Mouse (Mus musculus): ENCODE data around the gene Trpm2. TPM values are rescaled to one million over a fixed set of nuclear protein-coding genes. Genes with fewer than 3 reads are reported as not detected.
A peak's percentile ranks its signal among the peaks of the same experiment; 100 is the strongest.
"Not testable (repeated sequence)": the region's sequence is repeated elsewhere in the genome, so short reads cannot be mapped to it uniquely, and the experiment has no call there.

Trpm2 gene
- polyA plus RNA-seq, 1 experiment from 2014 or later: 2.8 TPM

DNA sequence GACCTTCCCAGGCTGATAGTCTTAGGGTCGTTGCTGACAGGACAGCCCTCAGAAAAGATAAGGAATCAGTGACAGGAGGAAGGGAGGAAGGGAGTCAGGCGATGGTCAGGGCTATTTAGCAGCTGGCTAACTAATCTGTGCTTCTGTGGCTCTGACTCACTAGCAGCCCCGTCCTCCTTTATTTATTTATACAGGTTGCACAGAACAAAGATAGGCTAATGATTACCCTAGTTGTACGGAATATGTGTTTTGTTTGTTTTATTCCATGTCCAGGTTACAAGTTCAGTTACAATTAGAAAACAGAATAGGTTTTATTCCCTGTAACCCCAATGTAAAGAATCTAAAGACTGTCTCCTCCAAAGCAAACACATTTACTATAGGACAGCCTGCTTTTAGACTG, 5.3 kb upstream of the Trpm2 start:
- Histone ChIP-seq H3K4me1 (peaks cover 13% of the 10 kb centered on the region), H3K4me3 (no peak overlapping the region), H3K4me2 (replicated peaks) (no peak overlapping the region), H3K27ac (replicated peaks) (no peak overlapping the region), H3K9ac (replicated peaks) (no peak overlapping the region), H3K36me3 (peaks cover 5% of the 10 kb centered on the region; the same call in 1 of the 2 replicates), H3K27me3 (no peaks in the 10 kb centered on the region), H3K9me3 (no peaks in the 10 kb centered on the region)
- no peak for ATAC-seq (replicated peaks)
- WGBS: 60% methylated on average over 4 of the region's 4 CpGs

DNA sequence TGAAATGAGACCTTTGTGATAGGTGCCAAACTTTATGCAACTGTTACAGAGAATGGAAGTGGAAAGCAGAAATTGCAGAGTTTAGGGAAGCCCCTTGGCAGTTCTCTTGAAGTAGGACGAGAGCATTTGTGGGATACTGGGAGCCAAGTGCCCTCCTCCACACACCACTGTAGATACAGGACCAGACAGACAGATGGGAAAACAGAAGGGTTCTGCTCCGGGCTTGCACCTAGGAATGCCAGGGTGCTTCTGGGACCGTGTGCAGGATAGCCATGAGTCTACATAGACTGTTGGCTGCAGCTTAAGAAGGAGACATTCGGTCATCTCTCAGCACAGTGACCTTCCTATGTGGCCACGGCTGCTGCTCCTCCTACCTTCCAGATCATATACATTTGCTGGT, 4.4 kb upstream of the Trpm2 start:
- no peak overlapping the region for H3K4me2 ChIP-seq (replicated peaks)
- no peak overlapping the region for H3K9ac ChIP-seq (replicated peaks)
- no peaks in the 10 kb centered on the region for H3K36me3 ChIP-seq
- no peaks in the 10 kb centered on the region for H3K27me3 ChIP-seq
- ATAC-seq (replicated peaks): no peak
- H3K9me3 ChIP-seq: no peaks in the 10 kb centered on the region
- no peak overlapping the region for H3K4me3 ChIP-seq
- H3K27ac ChIP-seq (replicated peaks): no peak overlapping the region
- 83% methylated on average over 5 of the region's 5 CpGs for WGBS
- H3K4me1 ChIP-seq: peaks cover 13% of the 10 kb centered on the region

DNA sequence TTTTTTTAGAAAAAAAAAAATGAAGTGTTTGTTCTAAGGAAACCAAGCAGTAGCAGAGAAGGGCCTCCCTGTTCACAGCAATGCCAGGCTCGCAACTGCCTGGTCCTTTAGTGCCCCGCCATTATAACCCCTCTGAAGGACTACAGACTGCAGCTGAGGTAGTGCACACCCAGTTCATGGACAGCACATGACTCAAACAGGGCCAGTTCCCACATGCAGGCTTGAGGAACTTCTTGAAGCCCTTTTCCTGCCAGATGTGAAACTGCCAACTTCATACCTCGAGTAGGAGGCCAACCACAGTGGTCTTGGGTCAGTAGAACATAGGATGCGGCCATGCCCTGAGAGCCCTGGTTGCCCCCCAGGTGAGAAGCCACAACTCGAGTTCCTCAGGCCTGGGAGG, 4.0 kb upstream of the Trpm2 start:
- Histone ChIP-seq H3K4me3 (no peak overlapping the region), H3K36me3 (no peaks in the 10 kb centered on the region), H3K9me3 (no peaks in the 10 kb centered on the region), H3K4me2 (replicated peaks) (no peak overlapping the region), H3K27ac (replicated peaks) (no peak overlapping the region), H3K4me1 (peaks cover 11% of the 10 kb centered on the region), H3K9ac (replicated peaks) (no peak overlapping the region), H3K27me3 (no peaks in the 10 kb centered on the region)
- WGBS: 73% methylated on average over 5 of the region's 5 CpGs
- ATAC-seq (replicated peaks): no peak

DNA sequence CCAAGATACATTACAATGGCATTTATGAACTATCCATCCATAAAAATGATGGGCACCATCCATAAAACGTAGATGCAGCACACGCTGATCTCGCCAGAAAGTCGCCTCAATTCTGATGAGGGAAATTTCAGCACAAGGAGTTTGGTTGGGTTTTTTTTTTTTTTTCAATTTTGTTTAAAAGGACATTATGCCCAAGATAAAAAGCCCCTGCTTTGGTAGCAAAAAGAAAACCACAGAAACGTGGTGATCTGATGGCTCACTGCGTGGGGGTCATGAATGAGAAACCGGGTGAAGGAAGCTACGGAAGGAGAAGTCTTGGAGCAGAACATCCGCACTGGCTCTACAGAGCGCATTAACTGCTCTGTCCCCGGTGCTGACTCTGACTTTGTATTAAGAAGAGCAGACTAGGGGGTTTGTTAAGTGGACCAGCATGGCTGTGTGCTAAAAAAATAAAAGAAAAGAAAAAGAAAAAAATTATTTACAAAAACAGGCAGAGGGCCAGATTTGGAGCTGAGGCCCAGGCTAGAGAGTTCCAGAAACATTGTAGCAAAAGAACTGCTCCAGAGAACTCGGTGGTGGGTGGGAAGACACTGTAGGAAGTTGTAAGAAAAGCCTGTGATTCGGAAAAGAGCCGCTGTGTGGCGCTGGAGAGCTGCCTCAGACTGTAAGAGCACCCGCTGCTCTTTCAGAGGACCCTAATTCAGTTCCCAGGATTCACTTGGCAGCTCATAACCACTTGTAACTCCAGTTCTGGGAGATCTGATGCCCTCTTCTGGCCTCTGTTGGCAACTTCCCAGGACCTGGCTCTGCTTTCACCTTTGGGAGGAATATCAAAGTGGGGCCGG, 1.6 kb upstream of the Trpm2 start:
- no peak overlapping the region for H3K27ac ChIP-seq (replicated peaks)
- H3K9ac ChIP-seq (replicated peaks): no peak overlapping the region
- no peaks in the 10 kb centered on the region for H3K9me3 ChIP-seq
- no peak overlapping the region for H3K4me2 ChIP-seq (replicated peaks)
- H3K27me3 ChIP-seq: no peaks in the 10 kb centered on the region
- no peak overlapping the region for H3K4me3 ChIP-seq
- no peaks in the 10 kb centered on the region for H3K36me3 ChIP-seq
- whole genome bisulfite sequencing: 62% methylated on average over 17 of the region's 17 CpGs
- no peak for ATAC-seq (replicated peaks)
- H3K4me1 ChIP-seq: no peaks in the 10 kb centered on the region

DNA sequence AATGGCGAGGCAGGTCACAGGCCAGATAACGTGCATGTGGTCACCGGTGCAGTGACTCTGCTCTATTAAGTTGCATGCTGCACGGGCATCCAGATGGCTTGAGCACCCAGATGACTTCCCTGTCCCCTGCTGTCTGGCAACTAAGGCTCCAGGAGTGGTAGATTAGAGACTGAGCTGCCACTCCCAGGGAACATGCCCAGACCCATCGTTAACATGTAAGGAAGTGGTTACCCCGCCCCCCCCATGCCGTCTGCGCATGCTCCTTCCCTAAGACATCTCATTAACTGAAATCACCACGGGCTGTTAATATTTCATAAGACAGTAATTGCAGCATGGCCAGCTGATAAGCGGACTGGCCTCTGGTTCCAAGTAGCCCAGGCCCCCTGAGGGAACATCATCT, 828 bp upstream of the Trpm2 start:
- Histone ChIP-seq H3K4me1 (no peaks in the 10 kb centered on the region), H3K9ac (replicated peaks) (no peak overlapping the region), H3K36me3 (no peaks in the 10 kb centered on the region), H3K9me3 (no peaks in the 10 kb centered on the region), H3K27me3 (no peaks in the 10 kb centered on the region), H3K27ac (replicated peaks) (no peak overlapping the region), H3K4me3 (no peak overlapping the region), H3K4me2 (replicated peaks) (no peak overlapping the region)
- WGBS: 85% methylated on average over 10 of the region's 10 CpGs
- ATAC-seq (replicated peaks): no peak

DNA sequence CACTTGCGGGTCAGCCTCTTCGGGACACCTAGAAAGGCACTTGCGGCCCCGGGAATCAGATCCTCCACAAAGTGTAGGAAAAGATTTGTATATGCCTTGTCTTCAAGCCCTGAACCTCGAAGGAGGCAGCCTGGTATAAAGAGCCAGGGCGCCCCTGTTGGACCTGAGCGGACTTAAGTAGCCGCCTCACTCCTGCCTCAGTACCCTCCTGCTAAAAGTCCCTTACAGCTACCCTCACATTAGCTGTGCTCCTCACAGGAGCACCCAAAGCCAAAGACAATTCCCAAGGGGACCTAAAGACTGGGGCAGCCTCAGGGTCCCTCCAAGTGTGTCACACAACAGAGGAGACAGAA, 414 bp downstream of the Trpm2 start:
- Histone ChIP-seq H3K9ac (replicated peaks) (peak overlapping the region; percentile 53), H3K4me3 (peak overlapping the region; percentile 45), H3K4me1 (no peaks in the 10 kb centered on the region), H3K9me3 (no peaks in the 10 kb centered on the region), H3K27me3 (no peaks in the 10 kb centered on the region), H3K4me2 (replicated peaks) (peak overlapping the region; percentile 72), H3K27ac (replicated peaks) (no peak overlapping the region), H3K36me3 (no peaks in the 10 kb centered on the region)
- peak; percentile 55; the same call in 1 of the 2 replicates for ATAC-seq (replicated peaks)
- 13% methylated on average over 8 of the region's 8 CpGs for WGBS

DNA sequence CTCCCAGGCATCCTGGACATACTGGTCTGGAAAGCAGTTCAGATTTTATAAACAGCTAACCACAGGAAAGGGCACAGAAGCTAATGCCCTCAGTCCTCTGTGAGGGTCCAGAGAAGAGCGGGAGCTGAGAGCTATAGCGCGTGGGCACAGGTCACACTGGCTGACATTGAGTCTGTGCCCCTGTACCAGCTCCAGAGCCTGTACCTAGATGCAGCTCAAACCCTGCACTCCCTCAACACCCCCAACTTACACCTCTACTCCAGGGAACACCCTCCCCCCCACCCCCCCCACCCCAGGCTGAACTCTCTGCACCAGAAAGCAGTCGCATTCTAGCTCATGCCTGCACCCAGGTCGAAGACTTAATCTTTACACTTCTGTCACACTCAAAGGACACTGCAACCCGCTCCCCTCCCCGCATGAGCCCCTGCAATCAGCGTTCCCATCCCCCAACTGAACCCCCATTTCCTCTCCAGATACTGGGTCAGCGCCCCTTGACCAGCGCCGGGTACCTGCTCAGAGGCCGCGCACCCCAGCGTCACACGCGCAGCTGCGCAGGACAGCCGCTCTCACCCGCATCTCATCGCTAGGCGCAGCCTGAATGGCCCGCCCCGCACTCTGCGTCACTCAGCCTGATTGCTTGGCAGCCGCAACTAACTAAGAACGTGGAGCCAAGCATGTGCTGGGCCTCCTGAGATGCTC, 940 bp downstream of the Trpm2 start:
- Histone ChIP-seq H3K4me3 (peak overlapping the region; percentile 45), H3K27me3 (no peaks in the 10 kb centered on the region), H3K4me1 (no peaks in the 10 kb centered on the region), H3K9me3 (no peaks in the 10 kb centered on the region), H3K9ac (replicated peaks) (peak overlapping the region; percentile 53), H3K27ac (replicated peaks) (no peak overlapping the region), H3K4me2 (replicated peaks) (peak overlapping the region; percentile 72), H3K36me3 (no peaks in the 10 kb centered on the region)
- peak; percentile 90 for ATAC-seq (replicated peaks)
- 3% methylated on average over 26 of the region's 26 CpGs for WGBS

DNA sequence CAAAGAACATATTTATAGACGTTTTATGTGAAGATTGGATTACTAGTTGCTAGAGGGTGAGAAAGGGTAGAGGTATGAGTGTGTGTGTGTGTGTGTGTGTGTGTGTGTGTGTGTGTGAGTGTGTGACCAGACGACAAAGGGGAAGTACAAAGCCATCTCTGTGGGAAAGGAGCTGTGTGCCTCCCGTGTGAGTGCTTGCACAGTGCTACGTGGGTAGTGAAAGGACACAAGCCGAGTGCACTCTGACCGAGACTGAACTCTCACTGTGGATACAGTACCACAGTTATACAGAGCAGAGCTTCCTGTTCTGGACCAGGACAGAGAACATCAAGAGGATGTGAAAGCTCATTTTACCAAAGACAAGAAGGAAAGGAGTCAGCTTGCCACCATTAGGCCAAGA, 6.4 kb downstream of the Trpm2 start:
- ATAC-seq (replicated peaks): no peak

DNA sequence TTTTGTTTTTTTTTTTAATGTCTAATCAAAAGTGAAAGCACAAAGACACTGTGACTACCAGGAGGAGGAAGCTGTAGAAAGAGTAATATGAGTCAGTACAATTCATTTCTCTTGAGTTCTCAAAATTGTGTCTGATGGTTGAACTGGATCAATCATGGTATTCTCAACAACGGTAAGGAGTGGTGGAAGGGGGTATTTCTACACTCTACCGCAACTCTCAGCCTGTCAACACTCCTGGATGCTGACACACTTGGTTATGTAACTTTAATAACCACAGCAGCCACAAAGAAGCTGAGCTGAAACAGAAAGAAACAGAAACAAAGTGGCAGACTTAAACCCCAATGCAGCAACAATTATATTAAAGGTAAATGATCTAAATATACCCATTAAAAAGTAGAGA, 7.6 kb downstream of the Trpm2 start:
- ATAC-seq (replicated peaks): no peak
- Histone ChIP-seq H3K4me1 (no peaks in the 10 kb centered on the region), H3K27me3 (no peaks in the 10 kb centered on the region), H3K9me3 (no peaks in the 10 kb centered on the region), H3K4me3 (no peak overlapping the region), H3K36me3 (no peaks in the 10 kb centered on the region), H3K27ac (replicated peaks) (no peak overlapping the region), H3K4me2 (replicated peaks) (no peak overlapping the region), H3K9ac (replicated peaks) (no peak overlapping the region)
- 96% methylated on average over 2 of the region's 2 CpGs for WGBS

More for the DNA sequence above, 6.4 kb downstream of the Trpm2 start:
- Histone ChIP-seq H3K36me3 (no peaks in the 10 kb centered on the region), H3K9me3 (no peaks in the 10 kb centered on the region), H3K4me1 (no peaks in the 10 kb centered on the region), H3K27ac (replicated peaks) (no peak overlapping the region), H3K27me3 (no peaks in the 10 kb centered on the region), H3K9ac (replicated peaks) (no peak overlapping the region), H3K4me3 (no peak overlapping the region), H3K4me2 (replicated peaks) (no peak overlapping the region)
- WGBS: 73% methylated on average over 6 of the region's 6 CpGs

DNA sequence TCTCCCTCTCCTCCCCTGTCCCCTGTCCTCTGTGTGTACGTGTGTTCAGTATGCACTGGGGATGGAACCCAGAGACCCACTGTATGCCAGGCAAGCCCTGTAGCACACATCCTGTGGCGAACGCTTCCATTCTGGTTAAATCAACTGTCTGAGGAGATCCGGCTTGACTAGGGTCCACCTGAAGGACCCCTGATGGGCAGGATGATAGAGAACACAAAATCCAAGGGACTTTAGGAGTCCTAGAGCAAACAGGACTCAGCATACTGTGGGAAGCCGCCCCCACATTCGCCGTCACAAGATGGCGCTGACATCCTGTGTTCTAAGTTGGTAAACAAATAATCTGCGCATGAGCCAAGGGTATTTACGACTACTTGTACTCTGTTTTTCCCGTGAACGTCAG, 19.9 kb downstream of the Trpm2 start:
- not testable (repeated sequence) for H3K4me1 ChIP-seq; H3K4me3 ChIP-seq; H3K9me3 ChIP-seq; H3K36me3 ChIP-seq; H3K27me3 ChIP-seq; H3K27ac ChIP-seq (replicated peaks); H3K9ac ChIP-seq (replicated peaks); ATAC-seq (replicated peaks); H3K4me2 ChIP-seq (replicated peaks)
- WGBS: 89% methylated on average over 9 of the region's 12 CpGs

DNA sequence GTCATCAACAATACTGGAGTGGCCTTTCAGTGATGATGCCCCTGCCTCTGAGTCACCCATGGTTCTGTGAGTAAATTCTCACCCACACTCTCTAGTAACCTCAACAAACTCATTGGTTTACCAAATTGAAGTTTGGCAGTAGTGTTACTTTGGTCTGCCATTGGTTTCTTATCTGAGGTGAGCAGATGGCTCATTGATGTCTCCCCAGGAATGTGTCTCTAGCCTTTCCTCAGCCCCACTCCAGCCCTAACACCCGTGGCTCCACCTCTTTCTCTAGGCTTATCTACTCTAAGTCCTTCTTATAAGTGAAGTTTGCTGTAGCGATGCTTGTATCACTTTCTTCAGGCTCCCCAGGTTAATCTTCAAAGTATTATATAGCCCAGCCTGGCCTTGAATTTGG, 30.7 kb downstream of the Trpm2 start:
- H3K4me2 ChIP-seq (replicated peaks): no peak overlapping the region
- no peaks in the 10 kb centered on the region for H3K27me3 ChIP-seq
- WGBS: 73% methylated on average over 2 of the region's 2 CpGs
- H3K9me3 ChIP-seq: no peaks in the 10 kb centered on the region
- H3K4me3 ChIP-seq: no peak overlapping the region
- no peaks in the 10 kb centered on the region for H3K36me3 ChIP-seq
- H3K27ac ChIP-seq (replicated peaks): no peak overlapping the region
- ATAC-seq (replicated peaks): no peak
- H3K9ac ChIP-seq (replicated peaks): no peak overlapping the region
- H3K4me1 ChIP-seq: no peaks in the 10 kb centered on the region

DNA sequence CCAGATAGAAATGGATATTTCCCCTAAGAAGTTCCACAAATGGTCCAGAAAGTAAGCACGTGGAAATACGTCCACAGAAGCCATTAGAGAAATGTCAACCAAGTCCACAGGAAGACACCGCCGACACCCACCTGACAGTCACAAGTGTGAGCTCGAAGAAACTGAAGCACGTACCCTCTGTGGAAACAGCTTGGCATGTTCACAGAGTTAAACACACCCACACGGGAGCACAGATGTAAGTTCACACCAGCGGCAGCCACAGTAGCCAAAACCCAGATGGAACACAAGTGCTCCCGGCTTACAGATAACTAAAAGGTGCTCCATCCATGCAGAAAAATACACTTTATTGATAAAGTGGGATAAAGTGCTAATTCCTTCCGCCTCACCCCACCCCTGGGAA, 43.0 kb downstream of the Trpm2 start:
- Histone ChIP-seq H3K9me3 (no peaks in the 10 kb centered on the region), H3K27me3 (no peaks in the 10 kb centered on the region), H3K4me1 (no peaks in the 10 kb centered on the region), H3K4me2 (replicated peaks) (no peak overlapping the region), H3K36me3 (no peaks in the 10 kb centered on the region), H3K9ac (replicated peaks) (no peak overlapping the region), H3K27ac (replicated peaks) (no peak overlapping the region), H3K4me3 (no peak overlapping the region)
- 87% methylated on average over 10 of the region's 10 CpGs for WGBS
- no peak for ATAC-seq (replicated peaks)

Data from forebrain, embryonic 15.5 days (tissue).